Mouse (Mus musculus): Measurements from ENCODE around the gene Ly6g6f. TPM values are rescaled to one million over a fixed set of nuclear protein-coding genes. Genes with fewer than 3 reads are reported as not detected.

Gene Ly6g6f
- polyA plus RNA-seq, 1 experiment from 2014 or later: not detected

DNA sequence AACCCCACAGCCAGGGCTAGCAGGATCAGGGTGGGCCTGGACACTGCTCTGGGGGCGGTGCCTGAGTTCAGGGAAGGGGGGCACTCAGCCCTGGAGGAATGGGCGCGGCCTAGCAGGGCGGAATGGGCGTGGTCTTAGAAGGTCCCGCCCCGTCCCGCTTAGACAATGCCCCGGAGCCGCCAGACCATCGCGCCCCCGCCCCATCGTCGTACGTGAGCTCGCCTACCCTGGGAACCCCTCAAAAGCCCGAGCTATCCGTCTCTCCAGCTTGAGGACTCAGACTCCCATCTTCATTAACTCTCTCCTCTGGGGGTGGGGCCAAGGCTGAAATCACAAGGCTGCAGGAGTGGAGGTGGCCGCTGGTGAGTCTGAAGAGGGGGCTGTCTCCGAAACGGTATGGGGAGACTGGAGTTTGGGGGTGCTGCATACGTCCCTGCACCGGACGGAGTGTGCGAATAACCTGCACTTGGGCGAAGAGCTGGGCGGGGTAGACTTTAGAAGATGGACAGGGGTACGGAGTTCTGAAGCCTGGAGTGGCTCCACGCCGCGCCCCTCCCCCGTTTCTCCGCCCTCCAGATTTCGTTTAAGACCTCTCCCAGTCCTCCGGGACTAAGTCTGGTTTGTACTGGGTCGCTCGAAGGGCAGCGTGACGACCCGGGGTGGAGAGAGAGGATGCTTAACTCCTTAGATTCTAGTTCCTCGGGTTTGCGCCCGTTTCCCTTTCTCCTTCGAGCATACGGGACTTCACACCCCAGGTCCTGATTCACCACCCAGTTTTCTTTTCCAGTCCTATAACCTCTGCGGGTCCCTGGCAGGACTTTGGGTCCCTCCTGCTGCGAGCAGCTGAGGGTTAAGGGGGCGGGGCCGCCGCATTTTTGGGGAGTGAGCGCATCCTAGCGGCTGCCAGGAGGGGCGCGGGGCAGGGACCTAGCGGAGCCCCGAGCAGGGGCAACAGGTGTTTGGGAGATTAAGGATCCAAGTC is 26.2 kb downstream of the Ly6g6f start, which contains the start of gene Ddah2:
Gene Ddah2, plus strand, starts transcription at position 125 of the 982 bp plus-strand sequence.
- DNase-seq (ENCODE audit: low spot score) (peak; percentile 98), ATAC-seq (replicated peaks; ENCODE audit: low FRiP score, low read depth) (peak; percentile 90)
- no peaks in the 10 kb centered on the region for H3K9me3 ChIP-seq (replicated peaks; ENCODE audit: low read length)
- peak within 1 kb of the TSS; percentile 94 for H3K27ac ChIP-seq
- H3K27me3 ChIP-seq (ENCODE audit: insufficient read depth, low read length): no peaks in the 10 kb centered on the region
- peak; percentile 78 for TF ChIP-seq CTCF (IDR thresholded peaks at IDR 0.05; ENCODE audit: low read depth)
- peak within 1 kb of the TSS; percentile 77 for H3K4me3 ChIP-seq (replicated peaks; ENCODE audit: low read depth, low read length)
- peaks cover 34% of the 10 kb centered on the region for H3K36me3 ChIP-seq (ENCODE audit: insufficient read depth, low read length)
- H3K4me1 ChIP-seq (replicated peaks; ENCODE audit: insufficient read depth, low read length): peaks cover 8% of the 10 kb centered on the region
- H3K4me2 ChIP-seq (ENCODE audit: low read length): peak within 1 kb of the TSS; percentile 94
- WGBS: under 1% methylated on average over 57 of the region's 57 CpGs
- peak within 1 kb of the TSS; percentile 77 for H3K9ac ChIP-seq (ENCODE audit: low read depth, low read length)

DNA sequence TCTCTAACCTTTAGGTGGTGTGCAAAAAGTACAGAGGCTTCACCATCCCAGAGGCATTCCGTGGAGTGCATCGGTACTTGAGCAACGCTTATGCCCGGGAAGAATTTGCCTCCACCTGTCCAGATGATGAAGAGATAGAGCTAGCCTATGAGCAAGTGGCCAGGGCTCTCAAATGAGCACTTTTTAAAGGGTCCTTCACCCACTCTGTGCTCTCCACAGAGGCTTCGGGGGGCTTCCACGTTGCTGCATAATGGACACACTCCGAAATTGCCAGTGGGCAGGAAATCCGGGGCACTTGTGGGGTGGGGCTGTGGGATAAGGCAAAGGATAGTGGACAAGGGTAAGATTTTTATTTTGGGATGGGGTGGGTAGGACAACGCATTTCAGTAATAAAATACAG is 27.1 kb downstream of the Ly6g6f start:
- no peaks in the 10 kb centered on the region for H3K27me3 ChIP-seq (ENCODE audit: insufficient read depth, low read length)
- no peak overlapping the region for H3K4me3 ChIP-seq (replicated peaks; ENCODE audit: low read depth, low read length)
- DNase-seq (ENCODE audit: low spot score) (no peak), ATAC-seq (replicated peaks; ENCODE audit: low FRiP score, low read depth) (no peak)
- no peak overlapping the region for H3K9ac ChIP-seq (ENCODE audit: low read depth, low read length)
- H3K9me3 ChIP-seq (replicated peaks; ENCODE audit: low read length): no peaks in the 10 kb centered on the region
- H3K36me3 ChIP-seq (ENCODE audit: insufficient read depth, low read length): peaks cover 41% of the 10 kb centered on the region
- no peak for TF ChIP-seq CTCF (IDR thresholded peaks at IDR 0.05; ENCODE audit: low read depth)
- peaks cover 8% of the 10 kb centered on the region for H3K4me1 ChIP-seq (replicated peaks; ENCODE audit: insufficient read depth, low read length)
- peak overlapping the region; percentile 94; the same call in 1 of the 2 replicates for H3K27ac ChIP-seq
- H3K4me2 ChIP-seq (ENCODE audit: low read length): peak overlapping the region; percentile 94
- WGBS: 64% methylated on average over 9 of the region's 9 CpGs

DNA sequence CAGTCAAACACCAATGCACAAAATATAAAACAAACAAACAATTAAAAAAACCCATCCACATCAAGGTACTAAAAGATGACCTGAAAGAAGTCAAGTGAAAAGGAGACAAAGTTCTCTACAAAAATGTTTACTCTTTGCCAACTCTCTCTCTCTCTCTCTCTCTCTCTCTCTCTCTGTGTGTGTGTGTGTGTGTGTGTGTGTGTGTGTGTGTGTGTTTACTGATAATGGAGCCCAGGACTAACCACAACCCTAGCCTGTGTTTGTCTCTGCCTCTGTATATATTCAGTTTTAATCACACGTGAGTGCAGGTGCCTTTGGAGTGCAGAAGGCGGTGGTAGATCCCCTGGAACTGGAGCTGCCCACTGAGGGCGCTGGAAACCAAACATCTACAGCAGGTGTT is 28.3 kb downstream of the Ly6g6f start:
- no peak for TF ChIP-seq CTCF (IDR thresholded peaks at IDR 0.05; ENCODE audit: low read depth)
- H3K4me2 ChIP-seq (ENCODE audit: low read length): no peak overlapping the region
- no peak overlapping the region for H3K9ac ChIP-seq (ENCODE audit: low read depth, low read length)
- H3K9me3 ChIP-seq (replicated peaks; ENCODE audit: low read length): no peaks in the 10 kb centered on the region
- no peak overlapping the region for H3K4me3 ChIP-seq (replicated peaks; ENCODE audit: low read depth, low read length)
- 84% methylated on average over 3 of the region's 3 CpGs for WGBS
- peaks cover 52% of the 10 kb centered on the region for H3K36me3 ChIP-seq (ENCODE audit: insufficient read depth, low read length)
- no peaks in the 10 kb centered on the region for H3K27me3 ChIP-seq (ENCODE audit: insufficient read depth, low read length)
- H3K27ac ChIP-seq: no peak overlapping the region
- DNase-seq (ENCODE audit: low spot score) (no peak), ATAC-seq (replicated peaks; ENCODE audit: low FRiP score, low read depth) (no peak)
- peaks cover 8% of the 10 kb centered on the region for H3K4me1 ChIP-seq (replicated peaks; ENCODE audit: insufficient read depth, low read length)

DNA sequence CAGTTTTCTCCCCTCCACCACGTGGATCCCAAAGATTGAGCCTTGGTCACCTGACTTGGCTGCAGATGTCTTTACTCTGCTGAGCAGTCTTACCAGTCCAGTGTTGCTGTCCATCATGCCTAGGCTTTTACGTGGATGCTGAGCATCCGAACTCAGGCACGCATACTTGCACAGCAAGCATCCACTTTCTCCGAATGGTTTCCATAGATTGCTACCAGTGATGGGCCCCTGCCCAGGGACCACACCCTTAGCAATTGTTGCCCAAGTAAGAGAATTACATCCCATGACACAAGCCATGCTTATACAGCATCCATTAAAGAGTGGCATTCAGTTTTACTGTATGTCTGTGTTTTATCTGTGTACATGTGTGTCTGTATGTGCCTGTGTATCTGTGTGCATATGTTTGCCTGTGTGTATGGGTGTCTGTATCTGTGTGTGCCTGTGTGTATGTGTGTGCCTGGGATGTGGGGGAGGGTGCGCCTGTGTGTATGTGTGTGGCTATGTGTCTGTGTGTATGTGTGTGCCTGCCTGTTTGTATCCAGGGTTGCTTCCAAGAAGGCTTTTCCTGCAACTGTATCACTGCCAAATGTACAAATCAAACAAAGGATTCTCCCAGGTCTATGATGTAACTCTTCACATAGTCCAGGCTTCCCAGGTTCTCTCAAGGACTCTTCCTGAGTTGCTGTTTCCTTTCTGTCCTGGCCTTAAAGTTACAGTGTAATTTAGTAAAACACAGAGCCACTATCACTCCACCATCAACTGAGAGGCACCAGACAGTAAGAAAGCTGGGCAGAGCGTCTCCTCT is 29.5 kb downstream of the Ly6g6f start:
- H3K9me3 ChIP-seq (replicated peaks; ENCODE audit: low read length): no peaks in the 10 kb centered on the region
- H3K4me2 ChIP-seq (ENCODE audit: low read length): no peak overlapping the region
- WGBS: 87% methylated on average over 7 of the region's 7 CpGs
- TF ChIP-seq CTCF (IDR thresholded peaks at IDR 0.05; ENCODE audit: low read depth): no peak
- ATAC-seq (replicated peaks; ENCODE audit: low FRiP score, low read depth) (no peak), DNase-seq (ENCODE audit: low spot score) (no peak)
- H3K27ac ChIP-seq: no peak overlapping the region
- H3K4me1 ChIP-seq (replicated peaks; ENCODE audit: insufficient read depth, low read length): peaks cover 8% of the 10 kb centered on the region
- H3K9ac ChIP-seq (ENCODE audit: low read depth, low read length): no peak overlapping the region
- peaks cover 46% of the 10 kb centered on the region for H3K36me3 ChIP-seq (ENCODE audit: insufficient read depth, low read length)
- H3K4me3 ChIP-seq (replicated peaks; ENCODE audit: low read depth, low read length): no peak overlapping the region
- no peaks in the 10 kb centered on the region for H3K27me3 ChIP-seq (ENCODE audit: insufficient read depth, low read length)

DNA sequence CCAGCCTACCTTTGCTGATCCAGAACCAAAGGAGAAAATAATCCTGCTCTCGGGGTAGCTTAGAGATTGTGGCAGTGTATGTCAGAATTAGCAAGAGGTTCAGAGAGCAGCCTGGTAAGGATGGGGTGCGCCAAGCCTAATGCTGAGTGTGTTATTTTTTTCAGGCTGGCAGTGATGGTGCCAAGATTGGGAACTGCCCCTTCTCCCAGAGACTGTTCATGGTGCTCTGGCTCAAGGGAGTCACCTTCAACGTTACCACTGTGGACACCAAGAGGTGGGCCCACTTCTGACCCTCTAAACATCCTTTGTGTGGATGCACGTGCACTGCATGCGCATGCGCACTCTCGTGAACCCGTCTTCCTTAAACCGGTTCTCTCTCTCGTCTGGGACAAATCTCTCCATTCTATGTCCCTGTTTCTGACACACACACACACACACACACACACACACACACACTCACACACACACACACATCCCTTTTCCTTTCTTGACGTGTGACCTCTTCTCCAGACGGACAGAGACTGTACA is 33.1 kb downstream of the Ly6g6f start:
- TF ChIP-seq CTCF (IDR thresholded peaks at IDR 0.05; ENCODE audit: low read depth): no peak
- peak overlapping the region; percentile 98 for H3K27ac ChIP-seq
- H3K4me1 ChIP-seq (replicated peaks; ENCODE audit: insufficient read depth, low read length): peaks cover 19% of the 10 kb centered on the region
- DNase-seq (ENCODE audit: low spot score): no peak
- peak overlapping the region; percentile 50; the same call in 1 of the 2 replicates for H3K4me3 ChIP-seq (replicated peaks; ENCODE audit: low read depth, low read length)
- no peaks in the 10 kb centered on the region for H3K9me3 ChIP-seq (replicated peaks; ENCODE audit: low read length)
- H3K27me3 ChIP-seq (ENCODE audit: insufficient read depth, low read length): no peaks in the 10 kb centered on the region
- ATAC-seq (replicated peaks; ENCODE audit: low FRiP score, low read depth): no peak
- H3K36me3 ChIP-seq (ENCODE audit: insufficient read depth, low read length): peaks cover 37% of the 10 kb centered on the region
- 70% methylated on average over 12 of the region's 12 CpGs for WGBS
- peak overlapping the region; percentile 81 for H3K4me2 ChIP-seq (ENCODE audit: low read length)
- H3K9ac ChIP-seq (ENCODE audit: low read depth, low read length): peak overlapping the region; percentile 36; the same call in 1 of the 2 replicates

All from kidney, postnatal 0 days (tissue).